In the genomic region with DNA sequence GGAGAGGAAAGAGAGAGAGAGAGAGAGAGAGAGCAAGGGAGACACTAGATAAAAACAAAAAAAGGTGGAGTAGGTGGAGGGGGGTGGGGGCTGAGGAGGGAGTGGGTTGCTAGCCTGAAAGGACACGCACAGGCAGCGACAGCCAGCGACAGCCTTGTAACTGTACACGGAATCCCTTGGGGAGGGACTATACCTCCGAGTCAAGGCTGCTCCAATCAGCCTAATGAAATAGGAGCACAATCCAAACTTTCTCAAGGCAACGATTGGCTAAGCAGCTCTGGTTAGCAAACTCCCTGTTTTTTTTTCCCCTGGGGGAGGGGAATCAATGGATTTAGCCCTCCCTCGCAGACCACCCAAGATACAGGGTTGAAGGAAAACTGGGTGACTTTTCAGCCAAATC, we compare ENCODE assay signal across 7 mouse cellular contexts.
DNase-seq lines count a peak whose midpoint lies in the region; ATAC-seq and TF ChIP-seq lines count a peak whose summit lies in the region.

No protein-coding gene starts in this region.

- H3K4me2 ChIP-seq in hindbrain, embryonic 14.5 days (replicated peaks): peak overlapping the region; percentile 98

- H3K4me3 ChIP-seq in ES-E14 (ENCODE audit: insufficient read depth in 1 of 2, low read depth in 1 of 2, low read length in 2 of 2, poor library complexity in 1 of 2, severe bottlenecking in 1 of 2): peak overlapping the region; percentile 69 to 78
- H3K4me3 ChIP-seq in embryonic fibroblast, embryonic 13.5 days (ENCODE audit: insufficient read depth, low read length): peak overlapping the region; percentile 53
- peak overlapping the region; percentile 54 for H3K4me3 ChIP-seq in hindbrain, embryonic 14.5 days (replicated peaks; ENCODE audit: low read length)
- H3K4me3 ChIP-seq in lung, adult 2 months (replicated peaks; ENCODE audit: extremely low read depth, low read depth, low read length): peak overlapping the region; percentile 84

- H3K27ac ChIP-seq in ES-E14 (ENCODE audit: insufficient read depth, low read depth, low read length, poor library complexity, severe bottlenecking): no peak overlapping the region
- no peak overlapping the region for H3K27ac ChIP-seq in embryonic fibroblast, embryonic 13.5 days (ENCODE audit: insufficient read depth, low read length)
- H3K27ac ChIP-seq in hindbrain, embryonic 14.5 days: 0 out of 2 replicates have a peak overlapping the region, but pooled peaks have one; percentile 22

- in situ Hi-C loops in ES-E14 (cut with MboI; ENCODE audit: low sequenced_read_pairs in 2 of 2, unreplicated experiment in 2 of 2): no loop called here

- peak; percentile 48 for DNase-seq in ES-E14 (ENCODE audit: low read depth, low spot score)
- peak; percentile 90 to 95 for DNase-seq in adrenal gland, adult (ENCODE audit: inconsistent age in 2 of 2, low spot score in 1 of 2)
- DNase-seq in hindbrain, embryonic 14.5 days (ENCODE audit: low spot score): peak; percentile 48
- peak; percentile 29 for DNase-seq in lung, adult 2 months
- peak; percentile 84 for DNase-seq in ovary, adult 18-20 months (ENCODE audit: low spot score)
- no peak for DNase-seq in thymus, postnatal 36 days

- H3K9me3 ChIP-seq in ES-E14 (ENCODE audit: control insufficient read depth, insufficient read depth, low read depth, low read length): no peaks in the 10 kb centered on the region
- no peaks in the 10 kb centered on the region for H3K9me3 ChIP-seq in hindbrain, embryonic 14.5 days (ENCODE audit: control insufficient read depth, low read length)

- 1% methylated on average over 7 of the region's 7 CpGs for WGBS in hindbrain, embryonic 14.5 days
- WGBS in lung, adult 2 months: 6% methylated on average over 7 of the region's 7 CpGs

- no peaks in the 10 kb centered on the region; a peak in 1 of 4 replicates for H3K4me1 ChIP-seq in ES-E14 (ENCODE audit: control insufficient read depth in 2 of 2, insufficient read depth in 2 of 2, low read length in 2 of 2, poor library complexity in 1 of 2)
- H3K4me1 ChIP-seq in embryonic fibroblast, embryonic 13.5 days (ENCODE audit: control insufficient read depth, insufficient read depth, low read length): no peaks in the 10 kb centered on the region
- no peaks in the 10 kb centered on the region for H3K4me1 ChIP-seq in hindbrain, embryonic 14.5 days (replicated peaks; ENCODE audit: control insufficient read depth, insufficient read depth, low read length)
- 0 out of 2 replicates have a peak, but pooled peaks cover 2% of the 10 kb centered on the region for H3K4me1 ChIP-seq in lung, adult 2 months (ENCODE audit: control insufficient read depth, insufficient read depth, low read length)

- ATAC-seq in hindbrain, embryonic 14.5 days (ENCODE audit: low FRiP score): peak; percentile 81; the same call in 1 of the 2 replicates

- H3K27me3 ChIP-seq in hindbrain, embryonic 14.5 days (ENCODE audit: control insufficient read depth, insufficient read depth, low read length): peaks cover 12% of the 10 kb centered on the region

- no peak for TF ChIP-seq POLR2A in embryonic fibroblast, embryonic 13.5 days (IDR thresholded peaks at IDR 0.05; ENCODE audit: low read depth, low read length)
- peak; percentile 61; the same call in 1 of the 2 replicates for TF ChIP-seq POLR2A in lung, adult 2 months (IDR thresholded peaks at IDR 0.05; ENCODE audit: borderline replicate concordance, extremely low read depth, low read depth, low read length)

- H3K36me3 ChIP-seq in ES-E14 (ENCODE audit: control insufficient read depth, insufficient read depth, low read length, poor library complexity, severe bottlenecking): no peaks in the 10 kb centered on the region
- no peaks in the 10 kb centered on the region for H3K36me3 ChIP-seq in hindbrain, embryonic 14.5 days (replicated peaks; ENCODE audit: control insufficient read depth, insufficient read depth)

- no peak overlapping the region for H3K9ac ChIP-seq in ES-E14 (ENCODE audit: insufficient read depth, low read depth, low read length, poor library complexity, severe bottlenecking)
- H3K9ac ChIP-seq in hindbrain, embryonic 14.5 days: peak overlapping the region; percentile 65

- no peak for TF ChIP-seq CTCF in embryonic fibroblast, embryonic 13.5 days (IDR thresholded peaks at IDR 0.05; ENCODE audit: borderline replicate concordance, insufficient read depth, low read length)
- TF ChIP-seq CTCF in lung, adult 2 months (IDR thresholded peaks at IDR 0.05; ENCODE audit: insufficient read depth, low read length): no peak

TF ChIP-seq in ES-E14, 5 proteins besides CTCF, POLR2A, EP300 and RAD21:
- TF ChIP-seq ZNF384 (IDR thresholded peaks at IDR 0.05; ENCODE audit: low read depth, low read length): peak; percentile 56; the same call in 1 of the 2 replicates
- TF ChIP-seq HCFC1 (IDR thresholded peaks at IDR 0.05; ENCODE audit: borderline replicate concordance, insufficient read depth, low read length): no peak
- no peak for TF ChIP-seq ZC3H11A (IDR thresholded peaks at IDR 0.05; ENCODE audit: borderline replicate concordance, low read depth, low read length)
- TF ChIP-seq MAFK (IDR thresholded peaks at IDR 0.05; ENCODE audit: insufficient read depth, low read depth, low read length): no peak
- no peak for TF ChIP-seq CHD2 (IDR thresholded peaks at IDR 0.05; ENCODE audit: low read depth, low read length)
TF ChIP-seq in ES-E14: peak in this region for 1.

Comparison
In these comparisons a context has a peak if more than half of its experiments do, and no peak if none do; other contexts are left out.
1. DNase-seq: peak in ES-E14 (single experiment), adrenal gland, adult (2 of 2), hindbrain, embryonic 14.5 days (single experiment), lung, adult 2 months (single experiment) and ovary, adult 18-20 months (single experiment); none in thymus, postnatal 36 days (0 of 2).
2. Peak in every context shown above with its lines, with median percentiles within 50 percentile points of each other: H3K4me3 ChIP-seq.